Mouse (Mus musculus): ENCODE results near the gene Csk. TPM values are rescaled to one million over a fixed set of nuclear protein-coding genes. Genes with fewer than 3 reads are reported as not detected.
A peak's percentile ranks its signal among the peaks of the same experiment; 100 is the strongest.

Csk gene
- total RNA-seq, 1 experiment from 2014 or later = 332 TPM

DNA sequence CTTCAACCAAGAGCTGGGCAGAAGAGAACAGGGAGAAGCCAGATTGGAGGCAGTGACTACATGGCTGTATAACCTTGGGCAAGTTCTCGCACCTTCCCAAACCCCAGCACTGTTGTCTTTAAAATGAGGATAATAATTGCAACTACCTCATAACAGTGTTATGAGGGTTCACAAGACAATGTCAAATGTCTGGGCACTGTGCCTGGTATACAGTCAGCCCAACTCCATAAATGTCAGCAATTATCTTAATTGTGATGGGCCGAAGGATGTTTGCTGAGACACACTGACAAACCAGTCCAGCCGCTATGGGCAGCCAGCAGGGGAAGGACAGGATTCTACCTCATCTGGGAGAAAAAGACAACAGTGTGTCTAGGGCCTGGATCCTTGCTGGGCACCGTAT, 38.6 kb downstream of the Csk start:
- ATAC-seq (replicated peaks; ENCODE audit: insufficient number of reproducible peaks, low FRiP score, low TSS enrichment, poor library complexity, severe bottlenecking) = no peak

DNA sequence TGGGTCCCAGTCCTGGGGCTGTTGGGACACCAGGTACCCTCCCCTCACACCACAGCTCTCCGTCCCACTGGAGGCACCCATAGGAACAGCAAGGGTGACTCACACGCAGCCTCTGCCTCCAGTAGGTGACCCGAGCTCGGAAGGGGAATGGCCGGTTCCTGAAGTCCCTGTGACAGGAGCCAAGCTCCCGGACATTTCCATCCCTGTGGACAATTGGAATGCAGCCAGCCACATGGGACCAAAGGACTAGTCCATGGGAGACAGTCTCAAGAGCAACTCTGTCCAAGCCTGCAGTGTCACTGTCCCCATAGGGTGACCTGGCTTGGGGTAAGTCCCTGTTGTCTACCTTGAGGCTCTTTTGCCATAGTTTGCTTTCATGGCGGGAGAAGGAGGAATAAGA, 39.5 kb downstream of the Csk start:
- ATAC-seq (replicated peaks; ENCODE audit: insufficient number of reproducible peaks, low FRiP score, low TSS enrichment, poor library complexity, severe bottlenecking) = no peak

DNA sequence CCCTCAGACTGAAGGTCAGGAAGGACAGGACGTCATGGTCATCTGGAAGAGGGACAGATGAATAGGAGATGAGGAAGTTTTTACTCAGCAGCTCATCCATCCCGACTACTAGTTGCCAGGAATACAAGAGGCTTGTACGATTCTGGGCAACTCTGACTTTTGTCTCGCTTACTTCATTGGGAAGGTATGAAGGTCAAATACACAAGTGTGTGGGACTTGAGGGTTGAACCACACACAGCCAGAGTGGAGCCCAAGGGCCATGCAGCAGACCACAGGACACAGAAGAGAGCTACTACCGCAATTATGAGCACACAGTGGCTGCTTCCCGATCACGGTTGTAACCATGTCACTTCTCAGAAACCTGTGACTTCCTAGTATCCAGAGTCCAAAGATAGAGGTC, 40.8 kb downstream of the Csk start:
- no peak for ATAC-seq (replicated peaks; ENCODE audit: insufficient number of reproducible peaks, low FRiP score, low TSS enrichment, poor library complexity, severe bottlenecking)

DNA sequence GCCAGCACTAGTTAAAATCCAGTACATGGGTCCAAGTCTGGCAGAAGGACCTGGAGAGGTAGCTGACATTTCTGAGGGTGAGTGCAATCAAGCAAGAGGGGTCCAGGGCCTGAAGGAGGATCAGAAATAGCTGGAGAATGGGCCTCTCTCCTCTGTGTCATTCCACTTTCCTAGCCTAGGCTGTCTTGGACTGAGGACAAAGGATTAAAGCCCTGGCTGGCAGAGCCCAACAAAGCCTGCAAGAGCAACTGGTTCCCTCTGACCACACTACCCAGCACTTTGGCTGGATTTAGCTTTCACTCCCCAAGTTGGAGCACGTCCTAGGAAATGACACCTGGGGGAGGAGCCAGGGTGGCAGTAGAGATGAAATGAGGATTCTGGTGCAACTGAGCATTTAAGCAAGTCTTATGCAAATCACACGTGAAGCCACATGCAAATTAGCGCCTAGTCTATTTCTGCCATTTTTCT, 43.0 kb downstream of the Csk start:
- no peak for ATAC-seq (replicated peaks; ENCODE audit: insufficient number of reproducible peaks, low FRiP score, low TSS enrichment, poor library complexity, severe bottlenecking)

DNA sequence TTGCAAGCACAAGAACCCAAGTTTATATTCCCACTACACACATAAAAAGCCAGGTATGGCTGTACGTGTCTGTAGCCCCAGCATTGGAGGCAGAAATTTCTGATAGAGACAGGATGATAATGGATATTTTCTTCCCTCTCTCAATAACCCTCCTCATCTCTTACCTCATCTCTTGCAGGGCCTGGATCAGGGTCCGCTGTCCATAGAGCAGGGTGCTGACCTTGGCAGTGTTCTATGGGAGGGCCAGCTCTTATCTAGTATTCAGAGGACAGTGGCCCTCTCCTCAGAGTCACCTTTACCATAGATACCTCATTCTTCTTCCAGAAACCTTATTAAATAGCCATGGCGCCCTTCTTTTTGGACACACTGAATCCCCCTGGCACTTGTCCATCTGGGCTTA, 43.6 kb downstream of the Csk start:
- no peak for ATAC-seq (replicated peaks; ENCODE audit: insufficient number of reproducible peaks, low FRiP score, low TSS enrichment, poor library complexity, severe bottlenecking)

- no peak for ATAC-seq (replicated peaks; ENCODE audit: insufficient number of reproducible peaks, low FRiP score, low TSS enrichment, poor library complexity, severe bottlenecking)
Observed at GRCm38 (mm10) chr9:57606139-57606851, 47.1 kb downstream of the Csk start, which contains the start of gene Cplx3. Gene Cplx3 (minus strand): TSS chr9:57606281.

DNA sequence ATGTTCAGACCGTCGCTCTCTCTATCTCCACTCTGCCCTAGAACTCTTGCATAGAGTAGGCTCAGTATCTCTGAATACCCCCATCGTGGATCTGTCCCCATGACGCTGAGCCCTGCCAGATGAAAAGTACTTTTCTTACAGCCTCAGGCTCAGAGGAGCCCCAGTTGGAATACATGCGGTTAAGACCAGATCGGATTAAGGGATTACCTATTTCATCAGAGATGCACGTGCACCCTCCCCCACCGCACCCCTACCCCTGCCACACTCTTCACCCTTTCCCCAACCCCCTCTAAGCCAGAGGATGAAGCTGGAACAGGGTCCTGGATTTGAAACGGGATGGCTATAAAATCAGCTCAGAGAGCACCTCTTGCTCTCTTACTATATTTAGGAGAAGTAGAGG, 47.9 kb downstream of the Csk start:
- ATAC-seq (replicated peaks; ENCODE audit: insufficient number of reproducible peaks, low FRiP score, low TSS enrichment, poor library complexity, severe bottlenecking) = no peak

- ATAC-seq (replicated peaks; ENCODE audit: insufficient number of reproducible peaks, low FRiP score, low TSS enrichment, poor library complexity, severe bottlenecking) = no peak
Observed at GRCm38 (mm10) chr9:57604875-57605274, 48.6 kb downstream of the Csk start.

DNA sequence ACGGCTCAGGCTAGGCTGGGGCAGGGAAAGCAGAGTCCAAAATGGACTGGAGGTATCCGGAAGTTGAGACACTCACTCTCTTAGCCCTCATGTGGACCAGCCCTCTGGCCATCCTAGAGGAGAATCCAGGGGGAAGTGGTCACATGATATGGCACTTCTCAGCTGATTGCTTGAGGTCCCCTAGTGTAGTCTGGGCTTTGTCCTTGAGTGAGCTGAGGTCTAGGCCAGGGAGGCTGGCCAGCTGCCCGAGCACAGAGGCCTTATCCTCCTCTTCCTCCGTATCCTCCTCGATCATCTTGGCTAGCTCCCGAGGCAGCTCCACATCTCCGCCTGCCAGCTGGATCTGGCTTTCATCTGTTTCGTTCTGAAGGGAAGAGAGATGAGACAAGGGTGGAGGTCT, 51.3 kb downstream of the Csk start:
- no peak for ATAC-seq (replicated peaks; ENCODE audit: insufficient number of reproducible peaks, low FRiP score, low TSS enrichment, poor library complexity, severe bottlenecking)

- no peak for ATAC-seq (replicated peaks; ENCODE audit: insufficient number of reproducible peaks, low FRiP score, low TSS enrichment, poor library complexity, severe bottlenecking)
Observed at GRCm38 (mm10) chr9:57601353-57601706, 52.1 kb downstream of the Csk start.

DNA sequence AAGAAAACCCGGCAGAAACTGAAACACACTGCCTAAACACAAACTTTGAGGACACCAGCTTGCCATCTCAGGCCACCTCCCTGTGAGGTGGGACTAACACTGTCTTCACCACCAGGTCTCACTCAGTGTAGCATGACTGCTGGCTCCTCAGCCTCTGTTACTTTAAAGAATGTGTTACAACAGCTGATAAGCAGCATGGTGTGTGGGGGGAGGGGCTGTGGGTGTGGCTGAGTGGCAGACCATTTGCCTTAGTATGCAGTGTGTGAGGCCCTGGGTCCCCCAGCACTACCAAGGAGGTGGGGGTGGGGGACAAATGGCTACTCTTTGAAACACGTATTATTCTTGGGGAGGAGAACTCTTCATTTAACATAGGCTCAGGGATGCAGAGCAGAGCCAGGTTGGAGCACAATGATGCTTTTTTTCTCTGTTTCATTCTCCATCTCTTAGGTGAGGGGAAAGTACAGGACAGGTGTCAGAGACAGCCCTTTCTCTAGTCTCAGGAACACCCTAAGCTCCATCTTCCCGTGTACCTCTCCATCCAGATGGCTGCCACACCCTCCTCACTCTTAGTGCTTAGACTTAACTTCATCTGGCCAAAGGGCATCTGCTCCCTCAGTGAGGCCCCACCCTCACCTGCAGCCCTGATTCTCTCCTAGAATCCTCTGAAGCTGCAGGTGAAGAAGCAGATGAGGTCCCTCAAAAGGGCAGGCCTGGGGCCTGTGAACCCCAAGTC, 52.6 kb downstream of the Csk start:
- no peak for ATAC-seq (replicated peaks; ENCODE audit: insufficient number of reproducible peaks, low FRiP score, low TSS enrichment, poor library complexity, severe bottlenecking)

DNA sequence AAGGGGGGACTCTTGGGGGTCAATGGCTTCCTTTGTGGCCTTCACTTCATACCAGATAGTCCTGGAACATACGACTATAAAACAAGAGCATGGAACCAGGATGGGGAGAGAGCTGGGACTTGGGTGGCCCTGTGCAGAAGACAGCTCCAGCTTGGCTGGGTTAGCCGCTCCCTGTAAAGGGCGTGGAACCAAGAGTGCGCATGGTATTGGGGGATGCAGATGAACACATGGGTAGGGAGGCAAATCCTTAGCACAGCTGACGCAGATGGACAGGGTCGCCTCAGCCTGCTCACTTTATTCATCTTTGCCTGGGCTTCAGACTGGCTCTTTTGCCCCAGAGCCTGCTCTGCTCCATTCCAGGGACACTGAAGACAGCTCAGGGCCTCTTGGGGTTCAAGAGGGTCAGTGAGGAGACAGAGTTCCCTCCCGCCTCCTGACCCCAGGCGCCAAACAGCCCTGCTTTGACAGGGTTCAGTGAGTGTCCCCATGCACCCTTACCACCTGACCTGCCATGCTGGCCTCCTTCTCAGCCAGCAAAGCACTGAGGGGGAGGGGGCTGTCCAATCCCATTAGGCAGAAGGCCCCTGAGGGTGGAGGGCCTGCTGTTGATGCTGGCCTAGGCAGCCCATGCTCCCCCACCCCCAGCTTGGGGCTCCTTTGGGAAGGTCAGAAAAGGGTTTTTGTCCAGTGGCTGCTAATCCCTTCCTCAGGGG, 54.4 kb downstream of the Csk start:
- ATAC-seq (replicated peaks; ENCODE audit: insufficient number of reproducible peaks, low FRiP score, low TSS enrichment, poor library complexity, severe bottlenecking) = no peak

- no peak for ATAC-seq (replicated peaks; ENCODE audit: insufficient number of reproducible peaks, low FRiP score, low TSS enrichment, poor library complexity, severe bottlenecking)
Observed at GRCm38 (mm10) chr9:57597929-57598382, 55.5 kb downstream of the Csk start.

DNA sequence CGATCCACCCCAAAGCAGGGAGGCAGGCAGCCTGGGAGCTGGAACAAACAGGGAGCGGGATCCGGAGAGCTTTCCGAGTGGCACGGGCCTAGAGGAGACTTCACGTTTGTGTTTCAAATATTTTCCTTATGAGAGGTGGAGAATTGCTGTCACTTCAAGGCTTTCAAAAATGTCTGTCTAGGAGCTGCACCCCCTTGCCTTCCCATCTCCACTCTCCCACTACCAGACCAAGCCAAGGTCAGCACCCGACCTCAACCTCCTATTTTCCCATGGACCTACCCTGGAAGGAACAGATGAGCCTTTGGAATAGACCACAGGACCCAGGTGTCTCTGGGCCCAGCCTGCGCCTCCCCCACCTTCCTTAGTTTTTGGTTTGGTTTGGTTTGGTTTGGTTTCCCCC, 56.2 kb downstream of the Csk start:
- no peak for ATAC-seq (replicated peaks; ENCODE audit: insufficient number of reproducible peaks, low FRiP score, low TSS enrichment, poor library complexity, severe bottlenecking)

GRCm38 (mm10) chr9:57594174-57594509, 59.3 kb downstream of the Csk start:
- no peak for ATAC-seq (replicated peaks; ENCODE audit: insufficient number of reproducible peaks, low FRiP score, low TSS enrichment, poor library complexity, severe bottlenecking)

- ATAC-seq (replicated peaks; ENCODE audit: insufficient number of reproducible peaks, low FRiP score, low TSS enrichment, poor library complexity, severe bottlenecking) = no peak
Observed at GRCm38 (mm10) chr9:57593454-57594173, 59.8 kb downstream of the Csk start.

GRCm38 (mm10) chr9:57590726-57591125, 62.7 kb downstream of the Csk start:
- ATAC-seq (replicated peaks; ENCODE audit: insufficient number of reproducible peaks, low FRiP score, low TSS enrichment, poor library complexity, severe bottlenecking) = no peak

DNA sequence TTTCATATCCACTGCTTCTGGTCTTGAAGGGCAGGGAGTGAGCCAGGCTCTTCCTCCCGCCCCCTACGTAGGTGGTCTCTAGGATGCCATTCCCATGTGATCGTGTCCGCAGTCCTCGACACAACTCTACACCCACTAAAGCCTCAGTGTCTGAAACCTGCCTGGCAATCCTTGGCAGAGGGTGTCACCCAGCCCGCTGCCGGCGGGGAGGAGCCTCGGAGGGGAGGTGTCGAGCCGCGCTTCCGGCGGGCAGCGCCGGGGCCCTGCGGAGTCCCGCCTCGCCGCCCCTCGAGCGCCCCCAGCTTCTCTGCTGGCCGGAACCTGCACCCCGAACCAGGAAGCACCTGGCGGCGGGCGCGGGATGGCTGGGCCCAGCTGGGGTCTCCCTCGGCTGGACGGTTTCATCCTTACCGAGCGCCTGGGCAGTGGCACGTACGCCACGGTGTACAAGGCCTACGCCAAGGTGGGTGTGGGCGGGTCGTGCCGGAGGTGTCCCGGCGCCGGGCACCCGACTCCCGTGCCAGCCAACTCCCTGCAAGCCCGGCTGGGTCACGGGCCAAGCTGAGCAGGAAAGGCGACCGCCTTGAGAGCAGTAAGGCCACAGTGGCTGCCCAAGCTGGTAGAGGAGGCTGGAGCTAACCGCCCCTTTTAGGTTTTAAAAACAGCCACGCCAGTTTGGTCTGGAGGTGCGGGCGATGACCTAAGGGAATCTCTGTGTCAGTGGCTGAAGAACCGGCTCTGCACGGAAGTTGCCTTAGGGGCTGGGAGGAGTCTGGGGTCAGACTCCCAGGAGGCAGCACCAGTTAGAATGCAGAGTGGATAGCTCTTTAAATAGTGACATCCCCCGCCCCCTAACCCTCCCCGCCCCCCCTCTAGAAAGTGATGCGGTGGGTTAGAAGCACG, 64.0 kb downstream of the Csk start, which contains the start of gene Ulk3:
Gene Ulk3, plus strand, starts transcription at position 229 of the 903 bp plus-strand sequence.
- ATAC-seq (replicated peaks; ENCODE audit: insufficient number of reproducible peaks, low FRiP score, low TSS enrichment, poor library complexity, severe bottlenecking) = peak; percentile 59

All from monocyte, adult 5-6 weeks (primary cell).